Mouse (Mus musculus) limb, embryonic 15.5 days (tissue): ENCODE measurements around the gene Ccdc83. TPM values are rescaled to one million over a fixed set of nuclear protein-coding genes. Genes with fewer than 3 reads are reported as not detected.

Experiments
- ATAC-seq: fragments of 200-750 bp; cut with Nextera tagmentation; 2 replicates; pipeline ENCODE4 v1.8.0; 2017; ENCODE audit warnings: low read depth, moderate TSS enrichment; ENCODE audit not compliant: insufficient number of reproducible peaks, low FRiP score, low TSS enrichment
- H3K27ac ChIP-seq: fragments of 300-500 bp; sonication (generic); 2 replicates; pipeline ENCODE4 v1.5.1; 2015; ENCODE audit warnings: moderate library complexity, mild to moderate bottlenecking, inconsistent platforms
- H3K27me3 ChIP-seq: fragments of 300-500 bp; sonication (generic); 2 replicates; pipeline ENCODE4 v1.6.1; 2015; ENCODE audit warnings: inconsistent platforms
- H3K36me3 ChIP-seq: fragments of 300-500 bp; sonication (generic); 2 replicates; pipeline ENCODE4 v1.6.1; 2015; ENCODE audit warnings: inconsistent platforms
- H3K4me1 ChIP-seq: fragments of 300-500 bp; sonication (generic); 2 replicates; pipeline ENCODE4 v1.6.1; 2015; ENCODE audit warnings: inconsistent platforms
- H3K4me2 ChIP-seq: fragments of 300-500 bp; sonication (generic); 2 replicates; pipeline ENCODE4 v1.6.1; 2015; ENCODE audit warnings: mild to moderate bottlenecking, inconsistent platforms
- H3K4me3 ChIP-seq: fragments of 300-500 bp; sonication (generic); 2 replicates; pipeline ENCODE4 v1.5.1; 2015; ENCODE audit warnings: mild to moderate bottlenecking, inconsistent platforms
- H3K9ac ChIP-seq: fragments of 300-500 bp; sonication (generic); 2 replicates; pipeline ENCODE4 v1.6.1; 2015; ENCODE audit warnings: inconsistent platforms
- H3K9me3 ChIP-seq: fragments of 300-500 bp; sonication (generic); 2 replicates; pipeline ENCODE4 v1.6.1; 2016; ENCODE audit warnings: inconsistent platforms
- WGBS: fragments of 180-500 bp; shearing (Covaris S2); methylation state at CpG from one replicate; pipeline ENCODE4 v1.1.7; 2015; 5-methylcytosine and 5-hydroxymethylcytosine counted together
- polyA plus RNA-seq: library from polyadenylated mRNA; unstranded; fragments of >200 nt; fragmentation: Nextera tagmentation; extraction: Ambion mirVana; gene quantifications from 2 replicates; pipeline ENCODE4 v1.2.1, GENCODE M21; 2015

Ccdc83 gene
- polyA plus RNA-seq, 1 experiment from 2014 or later = not detected

DNA sequence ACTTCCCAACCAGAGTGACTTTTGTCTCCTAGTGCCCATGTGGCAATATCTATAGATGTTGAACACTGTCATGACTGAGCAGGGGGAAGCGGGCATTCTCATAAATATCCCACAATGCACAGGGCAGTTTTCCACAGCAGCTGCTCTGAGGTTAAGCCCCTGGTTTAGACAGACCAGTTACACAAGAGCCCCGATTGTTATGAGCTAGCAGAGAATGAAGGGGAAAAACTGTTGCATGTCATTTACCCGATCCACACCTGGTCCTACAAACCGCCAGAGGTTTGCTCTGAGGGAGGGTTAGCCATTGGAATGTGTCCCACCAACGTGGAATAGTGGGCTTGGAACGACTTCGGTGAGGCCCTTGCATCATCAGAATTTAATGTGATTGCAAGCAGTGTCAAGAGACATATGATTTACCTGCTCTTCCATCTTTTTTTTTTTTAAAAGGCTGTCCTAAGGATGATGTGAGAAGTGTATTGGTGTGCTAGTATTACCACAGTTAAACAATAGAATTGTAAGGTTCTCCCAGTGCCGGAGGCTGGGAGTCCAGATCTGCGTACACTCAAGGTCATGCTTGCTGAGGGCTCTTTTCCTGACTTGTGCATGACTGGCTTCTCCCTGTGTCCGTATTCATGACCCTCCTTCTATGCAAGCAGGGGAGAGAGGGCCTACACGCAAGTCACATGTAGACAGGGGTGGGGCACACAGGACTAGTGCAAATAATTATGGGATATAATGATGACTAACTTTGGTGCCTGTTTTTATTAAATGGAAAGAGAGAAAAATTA lies 16.4 kb upstream of the Ccdc83 start:
- H3K4me2 ChIP-seq = no peak overlapping the region
- H3K9ac ChIP-seq = no peak overlapping the region
- H3K4me1 ChIP-seq = 0 out of 2 replicates have a peak, but pooled peaks cover 2% of the 10 kb centered on the region
- 53% methylated on average over 11 of the region's 11 CpGs for WGBS
- no peak overlapping the region for H3K27ac ChIP-seq
- H3K4me3 ChIP-seq = no peak overlapping the region
- no peaks in the 10 kb centered on the region for H3K36me3 ChIP-seq
- no peaks in the 10 kb centered on the region for H3K27me3 ChIP-seq
- no peaks in the 10 kb centered on the region for H3K9me3 ChIP-seq
- peak; percentile 55; the same call in 1 of the 2 replicates for ATAC-seq

DNA sequence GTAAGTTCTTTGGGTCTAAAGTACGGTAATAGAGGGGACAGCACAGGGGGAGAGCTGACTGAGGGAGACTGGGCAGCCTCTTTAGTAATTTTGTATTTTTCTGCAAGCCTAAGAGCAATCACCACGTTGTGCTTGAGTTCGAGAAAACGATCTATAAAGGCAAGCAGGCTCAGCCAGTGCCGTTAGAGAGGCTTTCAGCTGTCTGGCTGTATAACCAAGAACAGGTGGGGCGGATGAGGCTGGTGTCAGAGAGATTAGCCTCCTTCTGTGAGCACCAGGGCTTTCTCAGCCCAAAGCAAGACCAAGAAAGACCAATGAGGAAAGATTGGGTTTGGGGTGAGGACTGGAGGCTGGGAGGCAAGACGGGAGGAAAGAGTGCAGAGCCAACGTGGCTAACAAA lies 15.3 kb upstream of the Ccdc83 start:
- Histone ChIP-seq H3K4me2 (no peak overlapping the region), H3K9ac (no peak overlapping the region), H3K27ac (no peak overlapping the region), H3K4me1 (0 out of 2 replicates have a peak, but pooled peaks cover 2% of the 10 kb centered on the region), H3K4me3 (no peak overlapping the region), H3K36me3 (no peaks in the 10 kb centered on the region), H3K9me3 (no peaks in the 10 kb centered on the region), H3K27me3 (no peaks in the 10 kb centered on the region)
- ATAC-seq = no peak
- 26% methylated on average over 8 of the region's 8 CpGs for WGBS

DNA sequence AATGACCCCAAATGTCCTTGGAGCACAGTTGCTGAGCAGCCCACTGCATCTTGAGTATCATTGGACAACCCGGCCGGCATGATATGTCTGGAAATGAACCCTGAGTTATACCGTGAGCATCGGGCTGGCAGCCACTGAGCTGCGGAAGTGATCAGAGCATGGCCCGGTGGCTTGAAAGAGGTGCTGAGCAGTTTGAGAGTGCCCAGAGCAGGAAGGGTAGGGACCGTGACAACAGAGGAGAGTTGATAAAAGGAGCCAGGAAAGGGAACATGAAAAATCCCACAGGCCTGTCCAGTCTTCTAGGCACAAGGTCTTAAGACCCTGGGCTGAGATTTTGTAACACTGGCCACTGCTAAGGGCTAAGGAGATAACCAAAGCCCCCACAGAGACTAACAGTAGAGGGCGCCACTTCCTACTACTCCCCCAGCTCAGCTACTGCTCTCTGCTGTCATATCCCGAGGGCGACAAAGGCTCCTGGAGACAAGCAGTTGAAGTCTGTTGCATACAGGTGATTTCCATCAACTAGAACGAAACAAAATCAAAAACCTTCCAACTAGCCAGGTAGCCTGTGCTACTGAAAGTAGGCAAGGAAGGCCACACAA lies 14.8 kb upstream of the Ccdc83 start:
- no peak overlapping the region for H3K4me2 ChIP-seq
- no peak overlapping the region for H3K27ac ChIP-seq
- 63% methylated on average over 11 of the region's 11 CpGs for WGBS

DNA sequence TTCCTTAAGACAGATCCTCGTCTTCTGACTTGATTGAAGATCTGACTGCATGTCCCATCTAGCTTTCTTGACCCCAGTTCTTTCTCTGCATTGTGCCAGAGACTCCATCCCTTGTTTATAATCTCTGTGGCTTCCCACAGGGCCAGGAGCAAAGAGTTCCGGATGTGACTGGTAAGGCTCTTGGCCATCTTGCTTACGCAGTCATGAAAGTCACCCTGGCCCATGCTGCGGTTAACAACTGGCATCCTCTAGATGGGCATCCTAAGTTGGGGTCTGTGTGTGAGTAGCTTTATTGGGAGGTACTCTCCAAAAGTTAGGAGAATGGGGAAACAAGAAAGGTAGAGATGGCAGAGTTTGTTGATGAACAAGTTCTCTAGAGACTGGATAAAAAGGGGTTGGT lies 13.6 kb upstream of the Ccdc83 start:
- Histone ChIP-seq H3K4me1 (0 out of 2 replicates have a peak, but pooled peaks cover 2% of the 10 kb centered on the region), H3K36me3 (no peaks in the 10 kb centered on the region), H3K27me3 (no peaks in the 10 kb centered on the region), H3K4me3 (no peak overlapping the region), H3K9me3 (no peaks in the 10 kb centered on the region), H3K27ac (no peak overlapping the region), H3K9ac (no peak overlapping the region), H3K4me2 (no peak overlapping the region)
- no peak for ATAC-seq
- WGBS = 91% methylated on average over 4 of the region's 4 CpGs

More for the DNA sequence above, 14.8 kb upstream of the Ccdc83 start:
- no peak overlapping the region for H3K4me3 ChIP-seq
- H3K4me1 ChIP-seq = 0 out of 2 replicates have a peak, but pooled peaks cover 2% of the 10 kb centered on the region
- no peaks in the 10 kb centered on the region for H3K27me3 ChIP-seq
- no peaks in the 10 kb centered on the region for H3K9me3 ChIP-seq
- no peak overlapping the region for H3K9ac ChIP-seq
- ATAC-seq = no peak; the same call in 1 of the 2 replicates
- no peaks in the 10 kb centered on the region for H3K36me3 ChIP-seq

DNA sequence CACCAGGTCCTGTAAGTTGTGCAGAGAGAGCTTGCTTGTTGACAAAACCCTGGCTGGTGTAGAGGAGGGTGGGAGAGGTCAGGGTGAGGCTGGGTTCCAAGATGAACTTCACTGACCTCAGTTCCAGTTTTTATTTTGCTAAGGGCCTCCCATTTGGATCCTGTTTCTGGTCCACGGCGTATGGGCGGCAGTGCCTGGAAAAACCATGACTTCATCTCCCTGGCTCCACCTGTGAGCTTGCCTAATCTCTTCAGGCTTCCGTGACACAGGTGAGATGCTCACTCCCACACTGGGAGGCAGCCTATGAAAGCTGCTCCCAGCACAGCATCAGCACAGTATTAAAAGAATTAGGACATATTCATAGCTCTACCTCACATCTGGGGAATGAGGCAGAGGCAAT lies 12.2 kb upstream of the Ccdc83 start:
- H3K9me3 ChIP-seq = no peaks in the 10 kb centered on the region
- H3K36me3 ChIP-seq = no peaks in the 10 kb centered on the region
- no peak overlapping the region for H3K27ac ChIP-seq
- ATAC-seq = no peak
- H3K4me1 ChIP-seq = 0 out of 2 replicates have a peak, but pooled peaks cover 2% of the 10 kb centered on the region
- no peaks in the 10 kb centered on the region for H3K27me3 ChIP-seq
- no peak overlapping the region for H3K4me2 ChIP-seq
- 69% methylated on average over 4 of the region's 4 CpGs for WGBS
- H3K9ac ChIP-seq = no peak overlapping the region
- H3K4me3 ChIP-seq = no peak overlapping the region

DNA sequence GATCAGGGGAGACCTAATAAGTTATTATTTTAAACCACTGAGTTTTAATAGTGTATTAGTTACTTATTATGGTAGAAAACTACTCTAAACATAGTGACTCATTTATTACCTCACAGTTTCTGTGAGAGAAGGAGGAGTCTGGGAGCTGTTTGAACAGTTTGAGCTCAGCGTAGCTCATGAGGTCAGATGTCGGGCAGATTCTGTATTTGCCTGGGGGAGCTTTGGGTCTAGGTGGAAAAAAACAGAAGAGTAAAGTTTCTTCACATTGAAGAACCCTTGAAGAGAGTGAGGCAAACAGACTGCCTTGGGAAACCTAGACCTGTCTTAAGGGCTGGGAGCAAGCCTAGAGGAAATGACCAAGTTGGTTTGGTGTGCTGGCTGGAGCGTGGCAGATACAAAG lies 11.7 kb upstream of the Ccdc83 start:
- Histone ChIP-seq H3K9me3 (no peaks in the 10 kb centered on the region), H3K36me3 (no peaks in the 10 kb centered on the region), H3K4me3 (no peak overlapping the region), H3K27ac (no peak overlapping the region), H3K9ac (no peak overlapping the region), H3K4me1 (0 out of 2 replicates have a peak, but pooled peaks cover 2% of the 10 kb centered on the region), H3K4me2 (no peak overlapping the region), H3K27me3 (no peaks in the 10 kb centered on the region)
- 54% methylated on average over 3 of the region's 3 CpGs for WGBS
- ATAC-seq = no peak

DNA sequence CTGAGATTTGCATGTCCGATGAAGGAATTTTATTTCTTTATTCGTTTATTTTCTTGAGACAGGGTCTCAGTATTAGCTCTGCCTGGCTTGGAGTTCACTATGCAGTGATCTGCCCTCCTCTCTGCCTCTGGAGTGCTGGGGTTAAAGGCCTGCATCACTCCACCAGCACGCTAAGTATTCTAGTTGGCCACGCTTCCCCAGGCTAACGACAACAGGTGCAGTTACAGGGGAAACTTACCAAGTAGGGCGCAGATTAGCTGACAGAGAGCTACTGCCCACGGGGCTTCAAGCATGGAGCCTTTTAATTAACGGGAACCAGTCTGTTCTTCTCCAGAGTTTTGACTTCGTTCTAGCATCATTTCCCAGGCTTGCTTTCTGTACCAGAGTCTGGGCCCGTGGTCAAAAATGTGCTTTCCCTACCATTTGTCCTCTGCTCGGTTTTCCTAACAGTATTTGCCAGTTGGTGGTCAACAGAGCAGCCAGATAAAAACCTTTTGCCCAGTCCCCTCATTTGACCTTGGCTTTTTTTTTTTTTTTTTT lies 9.1 kb upstream of the Ccdc83 start:
- no peak overlapping the region for H3K4me2 ChIP-seq
- WGBS = 38% methylated on average over 11 of the region's 11 CpGs
- H3K4me3 ChIP-seq = no peak overlapping the region
- no peaks in the 10 kb centered on the region for H3K27me3 ChIP-seq
- H3K27ac ChIP-seq = no peak overlapping the region
- no peak for ATAC-seq
- H3K9me3 ChIP-seq = no peaks in the 10 kb centered on the region
- no peaks in the 10 kb centered on the region for H3K4me1 ChIP-seq
- no peaks in the 10 kb centered on the region for H3K36me3 ChIP-seq
- no peak overlapping the region for H3K9ac ChIP-seq

DNA sequence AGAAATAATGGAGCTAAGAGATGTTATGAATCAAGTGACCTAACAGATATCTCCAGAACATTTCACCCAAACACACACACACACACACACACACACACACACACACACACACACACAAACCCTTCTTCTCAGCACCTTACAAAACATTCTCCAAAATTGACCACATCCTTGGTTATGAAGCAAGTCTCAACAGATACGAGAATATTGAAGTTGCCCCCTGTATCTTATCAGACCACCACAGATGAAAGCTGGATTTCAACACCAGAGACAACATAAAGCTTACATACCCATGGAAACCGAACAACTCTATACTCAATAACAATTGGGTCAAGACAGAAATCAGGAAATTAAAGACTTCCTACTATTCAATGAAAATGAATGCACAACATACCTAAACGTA lies 4.6 kb upstream of the Ccdc83 start:
- Histone ChIP-seq H3K9me3 (no peaks in the 10 kb centered on the region), H3K4me2 (no peak overlapping the region), H3K9ac (no peak overlapping the region), H3K36me3 (no peaks in the 10 kb centered on the region), H3K27me3 (no peaks in the 10 kb centered on the region), H3K4me1 (peaks cover 4% of the 10 kb centered on the region; the same call in 1 of the 2 replicates), H3K4me3 (no peak overlapping the region), H3K27ac (no peak overlapping the region)
- ATAC-seq = no peak
- 77% methylated on average over 3 of the region's 3 CpGs for WGBS

DNA sequence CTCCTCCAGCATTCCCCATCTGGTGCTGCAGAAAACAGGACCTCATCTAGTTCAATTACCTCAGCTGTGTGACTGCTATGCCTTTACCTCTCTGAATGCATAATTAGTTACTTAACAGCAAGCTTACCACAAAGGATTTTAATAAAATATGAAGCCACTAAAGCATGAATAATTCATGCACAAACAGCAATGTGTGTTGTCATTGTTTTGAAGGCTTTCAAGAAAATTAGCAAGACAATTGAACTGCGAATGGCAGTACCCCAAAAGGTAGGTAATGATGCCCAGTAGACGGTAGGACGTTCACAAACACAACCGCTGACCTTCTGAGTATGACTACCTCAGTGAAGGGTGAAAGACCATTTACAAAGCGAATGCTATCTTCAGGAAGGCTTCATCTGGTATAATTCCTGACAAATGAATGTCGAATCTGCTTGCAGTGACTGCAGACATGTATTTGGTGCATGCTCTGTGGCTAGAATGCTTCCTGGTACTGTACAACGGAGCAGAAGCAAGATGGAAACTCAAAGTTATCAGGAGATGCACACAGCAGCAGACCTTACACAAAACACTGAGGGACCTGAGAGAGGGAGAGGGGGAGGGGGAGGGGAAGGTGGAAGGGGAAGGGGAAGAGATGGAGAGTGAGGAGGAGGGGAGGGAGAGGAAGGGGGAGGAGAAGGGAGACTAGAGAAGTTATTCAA lies 3.5 kb downstream of the Ccdc83 start:
- Histone ChIP-seq H3K36me3 (no peaks in the 10 kb centered on the region), H3K9me3 (no peaks in the 10 kb centered on the region), H3K4me1 (peaks cover 5% of the 10 kb centered on the region; the same call in 1 of the 2 replicates), H3K27me3 (no peaks in the 10 kb centered on the region), H3K9ac (no peak overlapping the region), H3K4me3 (no peak overlapping the region), H3K27ac (no peak overlapping the region), H3K4me2 (no peak overlapping the region)
- no peak for ATAC-seq
- 42% methylated on average over 7 of the region's 7 CpGs for WGBS

DNA sequence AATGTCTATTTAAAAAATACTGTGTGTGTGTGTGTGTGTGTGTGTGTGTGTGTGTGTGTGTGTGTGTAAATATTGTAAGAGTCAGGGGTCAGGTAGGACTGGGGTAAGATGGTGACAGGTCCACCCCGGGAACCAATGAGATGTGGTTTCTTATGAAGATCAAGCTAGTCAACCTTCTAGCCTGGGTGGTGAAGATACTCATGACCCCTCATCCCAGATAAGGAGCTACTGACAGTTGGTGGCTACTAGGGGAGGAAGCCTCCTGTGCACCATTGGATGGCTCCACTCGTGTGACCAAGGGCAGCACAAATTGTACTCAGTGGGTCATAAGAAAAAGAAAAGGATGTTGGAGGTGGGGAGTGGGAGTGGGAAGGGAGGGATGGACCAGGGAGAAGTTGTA lies 5.7 kb downstream of the Ccdc83 start:
- no peaks in the 10 kb centered on the region for H3K36me3 ChIP-seq

DNA sequence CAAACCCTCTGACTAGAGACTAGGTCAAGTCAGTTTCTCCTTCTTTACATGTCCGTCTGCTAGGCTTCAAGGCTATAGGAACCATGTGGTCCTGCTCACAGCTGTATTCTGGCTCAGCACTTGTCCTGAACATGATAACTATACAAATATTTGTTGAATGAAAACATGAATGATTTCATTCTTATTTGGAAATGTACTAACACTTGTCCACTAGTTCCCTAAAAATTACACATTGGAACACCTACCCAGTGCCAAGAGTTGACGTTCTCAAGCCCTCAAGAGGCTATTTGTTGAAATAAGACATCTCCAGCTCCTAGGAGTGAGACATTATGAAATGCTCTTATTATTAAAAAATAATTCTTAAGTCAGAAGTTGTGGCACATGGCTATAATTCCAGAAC lies 6.9 kb downstream of the Ccdc83 start:
- Histone ChIP-seq H3K4me3 (no peak overlapping the region), H3K9ac (no peak overlapping the region), H3K9me3 (no peaks in the 10 kb centered on the region), H3K27ac (no peak overlapping the region), H3K4me2 (no peak overlapping the region), H3K4me1 (no peaks in the 10 kb centered on the region), H3K27me3 (no peaks in the 10 kb centered on the region), H3K36me3 (no peaks in the 10 kb centered on the region)
- 83% methylated on average over 2 of the region's 2 CpGs for WGBS
- no peak for ATAC-seq

More for the DNA sequence above, 5.7 kb downstream of the Ccdc83 start:
- Histone ChIP-seq H3K27me3 (no peaks in the 10 kb centered on the region), H3K9me3 (no peaks in the 10 kb centered on the region), H3K4me3 (no peak overlapping the region), H3K4me1 (no peaks in the 10 kb centered on the region), H3K9ac (no peak overlapping the region), H3K27ac (no peak overlapping the region), H3K4me2 (no peak overlapping the region)
- no peak for ATAC-seq
- 86% methylated on average over 2 of the region's 2 CpGs for WGBS

DNA sequence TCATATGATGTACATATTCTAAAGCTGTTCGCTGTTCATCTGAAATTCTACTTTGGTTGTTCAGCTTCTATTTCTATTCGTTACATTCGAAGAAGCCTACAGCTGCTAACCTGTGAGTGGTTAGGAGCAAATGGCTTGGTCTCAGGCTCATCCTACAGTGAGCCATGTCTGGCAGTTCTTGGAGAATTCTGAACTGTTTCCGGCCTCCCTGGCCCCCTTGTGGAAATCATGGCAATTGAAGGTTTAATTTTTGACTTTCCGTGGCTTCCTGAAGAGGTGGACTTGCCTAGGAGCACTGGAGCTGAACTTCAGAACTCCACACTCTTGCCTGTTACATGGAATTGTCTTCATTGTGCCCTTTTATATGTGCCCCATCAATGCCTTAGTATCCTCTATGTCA lies 12.6 kb downstream of the Ccdc83 start:
- WGBS = 71% methylated on average over 5 of the region's 5 CpGs
- H3K4me1 ChIP-seq = no peaks in the 10 kb centered on the region

More for the DNA sequence above, 12.6 kb downstream of the Ccdc83 start:
- no peak overlapping the region for H3K4me3 ChIP-seq
- no peak overlapping the region for H3K4me2 ChIP-seq
- no peak overlapping the region for H3K9ac ChIP-seq
- H3K36me3 ChIP-seq = no peaks in the 10 kb centered on the region
- no peaks in the 10 kb centered on the region for H3K27me3 ChIP-seq
- no peaks in the 10 kb centered on the region for H3K9me3 ChIP-seq
- H3K27ac ChIP-seq = no peak overlapping the region
- ATAC-seq = no peak
